Mouse (Mus musculus): ENCODE data around the gene Auts2. TPM values are rescaled to one million over a fixed set of nuclear protein-coding genes. Genes with fewer than 3 reads are reported as not detected.

Gene Auts2
- polyA plus RNA-seq, 1 experiment from 2014 or later, result 36.0 TPM

- H3K36me3 ChIP-seq (ENCODE audit: control insufficient read depth, insufficient read depth, low read length), result no peaks in the 10 kb centered on the region
- H3K4me2 ChIP-seq, result peak overlapping the region; percentile 75
- DNase-seq (ENCODE audit: low spot score, missing footprints), result peak; percentile 93
- peaks cover 3% of the 10 kb centered on the region; the same call in 1 of the 2 replicates for H3K27me3 ChIP-seq (ENCODE audit: control insufficient read depth, insufficient read depth, low read length)
- H3K4me3 ChIP-seq (ENCODE audit: low read depth, low read length), result peak overlapping the region; percentile 86
- H3K9ac ChIP-seq (ENCODE audit: low read length), result peak overlapping the region; percentile 92
- ATAC-seq (ENCODE audit: low FRiP score), result no peak
- H3K27ac ChIP-seq (ENCODE audit: low read depth, low read length), result peak overlapping the region; percentile 82; the same call in 1 of the 2 replicates
- no peaks in the 10 kb centered on the region for H3K9me3 ChIP-seq (ENCODE audit: control insufficient read depth, low read length)
- peaks cover 9% of the 10 kb centered on the region; the same call in 1 of the 2 replicates for H3K4me1 ChIP-seq (ENCODE audit: control insufficient read depth, insufficient read depth, low read length)
- WGBS, result under 1% methylated on average over 16 of the region's 21 CpGs
Measured at GRCm38 (mm10) chr5:132541951-132542350, 1.2 kb downstream of the Auts2 start.

GRCm38 (mm10) chr5:132541371-132541931, 1.7 kb downstream of the Auts2 start:
- ATAC-seq (ENCODE audit: low FRiP score) (0 out of 2 replicates have a peak, but pooled peaks have one; percentile 10), DNase-seq (ENCODE audit: low spot score, missing footprints) (peak; percentile 95)
- Histone ChIP-seq H3K4me1 (ENCODE audit: control insufficient read depth, insufficient read depth, low read length) (peaks cover 9% of the 10 kb centered on the region; the same call in 1 of the 2 replicates), H3K9me3 (ENCODE audit: control insufficient read depth, low read length) (no peaks in the 10 kb centered on the region), H3K36me3 (ENCODE audit: control insufficient read depth, insufficient read depth, low read length) (no peaks in the 10 kb centered on the region), H3K4me2 (peak overlapping the region; percentile 75), H3K27ac (ENCODE audit: low read depth, low read length) (peak overlapping the region; percentile 67), H3K27me3 (ENCODE audit: control insufficient read depth, insufficient read depth, low read length) (peaks cover 3% of the 10 kb centered on the region; the same call in 1 of the 2 replicates), H3K9ac (ENCODE audit: low read length) (peak overlapping the region; percentile 92), H3K4me3 (ENCODE audit: low read depth, low read length) (peak overlapping the region; percentile 86)
- under 1% methylated on average over 46 of the region's 46 CpGs for WGBS

GRCm38 (mm10) chr5:132540841-132541311, 2.3 kb downstream of the Auts2 start:
- Histone ChIP-seq H3K36me3 (ENCODE audit: control insufficient read depth, insufficient read depth, low read length) (no peaks in the 10 kb centered on the region), H3K4me2 (peak overlapping the region; percentile 75), H3K4me1 (ENCODE audit: control insufficient read depth, insufficient read depth, low read length) (peaks cover 9% of the 10 kb centered on the region; the same call in 1 of the 2 replicates), H3K4me3 (ENCODE audit: low read depth, low read length) (peak overlapping the region; percentile 86), H3K9ac (ENCODE audit: low read length) (peak overlapping the region; percentile 92), H3K27me3 (ENCODE audit: control insufficient read depth, insufficient read depth, low read length) (peaks cover 2% of the 10 kb centered on the region; the same call in 1 of the 2 replicates), H3K27ac (ENCODE audit: low read depth, low read length) (no peak overlapping the region; the same call in 1 of the 2 replicates), H3K9me3 (ENCODE audit: control insufficient read depth, low read length) (no peaks in the 10 kb centered on the region)
- DNase-seq (ENCODE audit: low spot score, missing footprints), result peak; percentile 94
- no peak for ATAC-seq (ENCODE audit: low FRiP score)
- WGBS, result 1% methylated on average over 6 of the region's 7 CpGs

GRCm38 (mm10) chr5:132537475-132537874, 5.7 kb downstream of the Auts2 start:
- Histone ChIP-seq H3K9me3 (ENCODE audit: control insufficient read depth, low read length) (no peaks in the 10 kb centered on the region), H3K4me2 (no peak overlapping the region), H3K4me3 (ENCODE audit: low read depth, low read length) (no peak overlapping the region), H3K4me1 (ENCODE audit: control insufficient read depth, insufficient read depth, low read length) (peaks cover 9% of the 10 kb centered on the region; the same call in 1 of the 2 replicates), H3K27me3 (ENCODE audit: control insufficient read depth, insufficient read depth, low read length) (no peaks in the 10 kb centered on the region), H3K9ac (ENCODE audit: low read length) (no peak overlapping the region), H3K36me3 (ENCODE audit: control insufficient read depth, insufficient read depth, low read length) (no peaks in the 10 kb centered on the region), H3K27ac (ENCODE audit: low read depth, low read length) (no peak overlapping the region)
- ATAC-seq (ENCODE audit: low FRiP score) (no peak), DNase-seq (ENCODE audit: low spot score, missing footprints) (no peak)
- 87% methylated on average over 4 of the region's 4 CpGs for WGBS

- no peaks in the 10 kb centered on the region for H3K36me3 ChIP-seq (ENCODE audit: control insufficient read depth, insufficient read depth, low read length)
- no peak for DNase-seq (ENCODE audit: low spot score, missing footprints)
- WGBS, result 42% methylated on average over 3 of the region's 3 CpGs
Measured at GRCm38 (mm10) chr5:132526395-132526794, 16.7 kb downstream of the Auts2 start.

GRCm38 (mm10) chr5:132521358-132521873, 21.7 kb downstream of the Auts2 start:
- ATAC-seq (ENCODE audit: low FRiP score) (peak; percentile 68), DNase-seq (ENCODE audit: low spot score, missing footprints) (peak; percentile 91)
- no peak overlapping the region for H3K9ac ChIP-seq (ENCODE audit: low read length)
- WGBS, result 27% methylated on average over 12 of the region's 12 CpGs
- H3K9me3 ChIP-seq (ENCODE audit: control insufficient read depth, low read length), result no peaks in the 10 kb centered on the region
- peak overlapping the region; percentile 6; the same call in 1 of the 2 replicates for H3K4me2 ChIP-seq
- H3K4me1 ChIP-seq (ENCODE audit: control insufficient read depth, insufficient read depth, low read length), result peaks cover 32% of the 10 kb centered on the region
- H3K36me3 ChIP-seq (ENCODE audit: control insufficient read depth, insufficient read depth, low read length), result no peaks in the 10 kb centered on the region
- H3K27ac ChIP-seq (ENCODE audit: low read depth, low read length), result no peak overlapping the region
- no peak overlapping the region for H3K4me3 ChIP-seq (ENCODE audit: low read depth, low read length)
- H3K27me3 ChIP-seq (ENCODE audit: control insufficient read depth, insufficient read depth, low read length), result no peaks in the 10 kb centered on the region

More at GRCm38 (mm10) chr5:132526395-132526794, 16.7 kb downstream of the Auts2 start:
- no peak for ATAC-seq (ENCODE audit: low FRiP score)
- H3K4me2 ChIP-seq, result no peak overlapping the region
- H3K9me3 ChIP-seq (ENCODE audit: control insufficient read depth, low read length), result no peaks in the 10 kb centered on the region
- no peak overlapping the region for H3K9ac ChIP-seq (ENCODE audit: low read length)
- no peaks in the 10 kb centered on the region for H3K27me3 ChIP-seq (ENCODE audit: control insufficient read depth, insufficient read depth, low read length)
- no peak overlapping the region for H3K4me3 ChIP-seq (ENCODE audit: low read depth, low read length)
- no peak overlapping the region for H3K27ac ChIP-seq (ENCODE audit: low read depth, low read length)
- H3K4me1 ChIP-seq (ENCODE audit: control insufficient read depth, insufficient read depth, low read length), result peaks cover 31% of the 10 kb centered on the region

GRCm38 (mm10) chr5:132517879-132518278, 25.3 kb downstream of the Auts2 start:
- ATAC-seq (ENCODE audit: low FRiP score), result no peak
- Histone ChIP-seq H3K4me3 (ENCODE audit: low read depth, low read length) (no peak overlapping the region), H3K9ac (ENCODE audit: low read length) (no peak overlapping the region), H3K27ac (ENCODE audit: low read depth, low read length) (no peak overlapping the region), H3K9me3 (ENCODE audit: control insufficient read depth, low read length) (no peaks in the 10 kb centered on the region), H3K36me3 (ENCODE audit: control insufficient read depth, insufficient read depth, low read length) (no peaks in the 10 kb centered on the region), H3K27me3 (ENCODE audit: control insufficient read depth, insufficient read depth, low read length) (no peaks in the 10 kb centered on the region), H3K4me2 (no peak overlapping the region), H3K4me1 (ENCODE audit: control insufficient read depth, insufficient read depth, low read length) (peaks cover 30% of the 10 kb centered on the region)
- 62% methylated on average over 6 of the region's 6 CpGs for WGBS
- no peak for DNase-seq (ENCODE audit: low spot score, missing footprints)

- peaks cover 13% of the 10 kb centered on the region for H3K4me1 ChIP-seq (ENCODE audit: control insufficient read depth, insufficient read depth, low read length)
- WGBS, result 82% methylated on average over 6 of the region's 6 CpGs
Measured at GRCm38 (mm10) chr5:132514521-132514920, 28.6 kb downstream of the Auts2 start.

GRCm38 (mm10) chr5:132513206-132513605, 29.9 kb downstream of the Auts2 start:
- Histone ChIP-seq H3K9ac (ENCODE audit: low read length) (no peak overlapping the region), H3K27ac (ENCODE audit: low read depth, low read length) (no peak overlapping the region), H3K36me3 (ENCODE audit: control insufficient read depth, insufficient read depth, low read length) (no peaks in the 10 kb centered on the region), H3K9me3 (ENCODE audit: control insufficient read depth, low read length) (no peaks in the 10 kb centered on the region), H3K4me1 (ENCODE audit: control insufficient read depth, insufficient read depth, low read length) (peaks cover 17% of the 10 kb centered on the region), H3K4me2 (no peak overlapping the region), H3K4me3 (ENCODE audit: low read depth, low read length) (no peak overlapping the region), H3K27me3 (ENCODE audit: control insufficient read depth, insufficient read depth, low read length) (no peaks in the 10 kb centered on the region)
- WGBS, result 21% methylated on average over 7 of the region's 7 CpGs
- no peak for DNase-seq (ENCODE audit: low spot score, missing footprints)
- ATAC-seq (ENCODE audit: low FRiP score), result no peak

More at GRCm38 (mm10) chr5:132514521-132514920, 28.6 kb downstream of the Auts2 start:
- ATAC-seq (ENCODE audit: low FRiP score) (no peak), DNase-seq (ENCODE audit: low spot score, missing footprints) (no peak)
- H3K36me3 ChIP-seq (ENCODE audit: control insufficient read depth, insufficient read depth, low read length), result no peaks in the 10 kb centered on the region
- H3K4me3 ChIP-seq (ENCODE audit: low read depth, low read length), result no peak overlapping the region
- H3K4me2 ChIP-seq, result no peak overlapping the region
- no peak overlapping the region for H3K27ac ChIP-seq (ENCODE audit: low read depth, low read length)
- H3K9me3 ChIP-seq (ENCODE audit: control insufficient read depth, low read length), result no peaks in the 10 kb centered on the region
- no peak overlapping the region for H3K9ac ChIP-seq (ENCODE audit: low read length)
- no peaks in the 10 kb centered on the region for H3K27me3 ChIP-seq (ENCODE audit: control insufficient read depth, insufficient read depth, low read length)

All from midbrain, embryonic 11.5 days (tissue).